Mouse (Mus musculus) gonadal fat pad, adult 2 months (tissue): Measurements from ENCODE around the gene Arl14ep. TPM values are rescaled to one million over a fixed set of nuclear protein-coding genes. Genes with fewer than 3 reads are reported as not detected.
"Not testable (repeated sequence)": the region's sequence is repeated elsewhere in the genome, so short reads cannot be mapped to it uniquely, and the experiment has no call there.

Source experiments
- DNase-seq: peaks from one replicate; pipeline ENCODE4 v3.0.0-alpha.2; 2012; ENCODE audit warnings: low read depth
- polyA plus RNA-seq: library from polyadenylated mRNA; depleted of rRNA; stranded (reverse); fragments of >200 nt; gene quantifications from 2 replicates; pipeline ENCODE4 v1.2.3, GENCODE M21; 2012; rRNA removed

Gene Arl14ep
- 8.1 and 8.9 TPM in 2 replicates for polyA plus RNA-seq

- peak; percentile 36 for DNase-seq
These were observed at the start of gene Arl14ep for GRCm38 (mm10) chr2:106973959-106974639. Gene Arl14ep, minus strand, starts transcription at chr2:106974424.

GRCm38 (mm10) chr2:107022713-107023112 is 48.5 kb upstream of the Arl14ep start:
- DNase-seq, result no peak

- no peak for DNase-seq
These were observed 45.1 kb upstream of the Arl14ep start for GRCm38 (mm10) chr2:107019331-107019730.

- no peak for DNase-seq
These were observed 38.9 kb upstream of the Arl14ep start for GRCm38 (mm10) chr2:107013161-107013560.

GRCm38 (mm10) chr2:107012318-107012717 is 38.1 kb upstream of the Arl14ep start:
- no peak for DNase-seq

GRCm38 (mm10) chr2:107010160-107010559 is 35.9 kb upstream of the Arl14ep start:
- no peak for DNase-seq

- DNase-seq, result no peak
These were observed 32.2 kb upstream of the Arl14ep start for GRCm38 (mm10) chr2:107006378-107006777.

- not testable (repeated sequence) for DNase-seq
These were observed 31.7 kb upstream of the Arl14ep start for GRCm38 (mm10) chr2:107005876-107006275.

- no peak for DNase-seq
These were observed 17.0 kb upstream of the Arl14ep start for GRCm38 (mm10) chr2:106991261-106991660.

- DNase-seq, result no peak
These were observed 10.7 kb upstream of the Arl14ep start for GRCm38 (mm10) chr2:106984945-106985344.

- DNase-seq, result no peak
These were observed 8.3 kb upstream of the Arl14ep start for GRCm38 (mm10) chr2:106982503-106982902.

GRCm38 (mm10) chr2:106976472-106976871 is 2.2 kb upstream of the Arl14ep start:
- no peak for DNase-seq

GRCm38 (mm10) chr2:106973332-106973958 is 779 bp downstream of the Arl14ep start:
- DNase-seq, result no peak

- DNase-seq, result no peak
These were observed 1.4 kb downstream of the Arl14ep start for GRCm38 (mm10) chr2:106972851-106973250.

- DNase-seq, result no peak
These were observed 3.3 kb downstream of the Arl14ep start for GRCm38 (mm10) chr2:106970971-106971370.

- no peak for DNase-seq
These were observed 5.9 kb downstream of the Arl14ep start for GRCm38 (mm10) chr2:106968320-106968719.

GRCm38 (mm10) chr2:106963560-106963959 is 10.7 kb downstream of the Arl14ep start:
- DNase-seq, result no peak

- no peak for DNase-seq
These were observed 12.6 kb downstream of the Arl14ep start for GRCm38 (mm10) chr2:106961650-106962049.

- no peak for DNase-seq
These were observed 13.2 kb downstream of the Arl14ep start for GRCm38 (mm10) chr2:106961066-106961465.

- no peak for DNase-seq
These were observed 14.0 kb downstream of the Arl14ep start for GRCm38 (mm10) chr2:106960237-106960636.

GRCm38 (mm10) chr2:106959380-106959779 is 14.8 kb downstream of the Arl14ep start:
- no peak for DNase-seq

GRCm38 (mm10) chr2:106958916-106959315 is 15.3 kb downstream of the Arl14ep start:
- DNase-seq, result no peak

- DNase-seq, result no peak
These were observed 18.1 kb downstream of the Arl14ep start for GRCm38 (mm10) chr2:106956146-106956545.
